Mouse (Mus musculus) limb, embryonic 14.5 days (tissue): Measurements from ENCODE around the gene Syne1. TPM values are rescaled to one million over a fixed set of nuclear protein-coding genes. Genes with fewer than 3 reads are reported as not detected.

Experiments
- ATAC-seq: fragments of 200-750 bp; cut with Nextera tagmentation; 2 replicates; pipeline ENCODE4 v1.8.0; 2017; ENCODE audit warnings: low read depth, moderate number of reproducible peaks, moderate TSS enrichment; ENCODE audit not compliant: low FRiP score
- DNase-seq: peaks from one replicate; pipeline ENCODE4 v3.0.0-alpha.2; 2015; ENCODE audit warnings: low spot score
- H3K27ac ChIP-seq: fragments of 300-500 bp; sonication (generic); replicated peaks from 2 replicates; pipeline ENCODE4 v1.5.1; 2014; ENCODE audit warnings: low read depth, mild to moderate bottlenecking, low read length, moderate library complexity, mixed read lengths
- H3K27me3 ChIP-seq: fragments of 300-500 bp; sonication (generic); 2 replicates; pipeline ENCODE4 v1.6.1; 2014; ENCODE audit warnings: low read length, mixed read lengths; ENCODE audit not compliant: control insufficient read depth, insufficient read depth
- H3K36me3 ChIP-seq: fragments of 300-500 bp; sonication (generic); 2 replicates; pipeline ENCODE4 v1.6.1; 2014; ENCODE audit warnings: mild to moderate bottlenecking, low read length, moderate library complexity, mixed read lengths; ENCODE audit not compliant: control insufficient read depth, insufficient read depth
- H3K4me1 ChIP-seq: fragments of 300-500 bp; sonication (generic); 2 replicates; pipeline ENCODE4 v1.6.1; 2014; ENCODE audit warnings: antibody characterized with exemption, low read length, mixed read lengths; ENCODE audit not compliant: control insufficient read depth, insufficient read depth
- H3K4me2 ChIP-seq: fragments of 300-500 bp; sonication (generic); replicated peaks from 2 replicates; pipeline ENCODE4 v1.6.1; 2014; ENCODE audit warnings: low read depth, mild to moderate bottlenecking, low read length, moderate library complexity; ENCODE audit not compliant: severe bottlenecking
- H3K4me3 ChIP-seq: fragments of 300-500 bp; sonication (generic); replicated peaks from 2 replicates; pipeline ENCODE4 v1.5.1; 2014; ENCODE audit warnings: low read length
- H3K9ac ChIP-seq: fragments of 300-500 bp; sonication (generic); 2 replicates; pipeline ENCODE4 v1.6.1; 2014; ENCODE audit warnings: mild to moderate bottlenecking, low read depth, low read length, moderate library complexity; ENCODE audit not compliant: severe bottlenecking
- H3K9me3 ChIP-seq: fragments of 300-500 bp; sonication (generic); 2 replicates; pipeline ENCODE4 v1.6.1; 2016; ENCODE audit warnings: low read length; ENCODE audit not compliant: control insufficient read depth
- POLR2A ChIP-seq: fragments of 200-500 bp; IDR thresholded peaks from 2 replicates; pipeline ENCODE4 v1.8.0; 2012; ENCODE audit warnings: inconsistent platforms, mild to moderate bottlenecking, moderate library complexity, borderline replicate concordance; ENCODE audit not compliant: insufficient read depth, insufficient read length; ENCODE audit errors: extremely low read depth
- WGBS: fragments of 180-500 bp; shearing (Covaris S2); extraction: QIAGEN DNeasy Blood & Tissue Kit; methylation state at CpG from one replicate; pipeline ENCODE4 v1.1.7; 2014; 5-methylcytosine and 5-hydroxymethylcytosine counted together
- polyA plus RNA-seq, 2 experiments: library from polyadenylated mRNA; depleted of rRNA in 1 of 2; stranded (reverse) in 1 of 2; unstranded in 1 of 2; fragments of >200 nt; fragmentation: Nextera tagmentation in 1 of 2; extraction: Ambion mirVana in 1 of 2; gene quantifications; 2 replicates each; pipeline versions ENCODE4 v1.2.1 to v1.2.3; 2012 to 2014

Syne1 gene
- polyA plus RNA-seq, 2 experiments = 11.0 to 11.3 TPM

- Histone ChIP-seq H3K27me3 (no peaks in the 10 kb centered on the region), H3K4me1 (no peaks in the 10 kb centered on the region), H3K4me3 (no peak overlapping the region), H3K27ac (no peak overlapping the region), H3K9me3 (no peaks in the 10 kb centered on the region), H3K4me2 (no peak overlapping the region), H3K36me3 (peaks cover 7% of the 10 kb centered on the region; the same call in 1 of the 2 replicates), H3K9ac (no peak overlapping the region)
- 79% methylated on average over 10 of the region's 10 CpGs for WGBS
- no peak for DNase-seq
- ATAC-seq = no peak
- no peak for TF ChIP-seq POLR2A
These were observed 347.4 kb downstream of the Syne1 start for GRCm38 (mm10) chr10:5203837-5204236.

GRCm38 (mm10) chr10:5197356-5197755 is 353.9 kb downstream of the Syne1 start:
- TF ChIP-seq POLR2A = no peak
- H3K4me2 ChIP-seq = no peak overlapping the region
- WGBS = 75% methylated on average over 2 of the region's 2 CpGs
- H3K36me3 ChIP-seq = peaks cover 4% of the 10 kb centered on the region; the same call in 1 of the 2 replicates
- H3K27ac ChIP-seq = no peak overlapping the region
- no peaks in the 10 kb centered on the region for H3K27me3 ChIP-seq
- H3K9me3 ChIP-seq = no peaks in the 10 kb centered on the region
- peaks cover 8% of the 10 kb centered on the region; the same call in 1 of the 2 replicates for H3K4me1 ChIP-seq
- no peak overlapping the region for H3K4me3 ChIP-seq
- ATAC-seq (no peak), DNase-seq (no peak)
- no peak overlapping the region for H3K9ac ChIP-seq

DNA sequence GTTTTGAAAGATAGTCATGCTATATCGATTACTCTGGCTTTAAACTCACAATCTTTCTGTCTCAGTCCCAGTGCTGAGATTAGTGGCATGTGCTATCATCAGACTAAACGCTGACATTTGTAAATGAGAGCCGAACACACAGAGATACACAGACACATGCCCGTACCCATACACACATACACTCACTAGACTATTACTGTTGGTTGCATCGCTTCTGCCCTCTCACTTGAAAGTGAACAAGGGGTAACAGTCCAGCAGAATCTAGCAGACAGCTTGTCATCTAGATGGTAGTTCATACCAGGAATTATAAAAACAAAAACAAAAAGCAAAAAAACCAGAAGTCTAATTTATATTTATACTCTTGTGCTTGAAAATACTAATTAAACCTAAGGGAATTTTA is 355.0 kb downstream of the Syne1 start:
- H3K27ac ChIP-seq = no peak overlapping the region
- H3K4me1 ChIP-seq = peaks cover 8% of the 10 kb centered on the region; the same call in 1 of the 2 replicates
- no peaks in the 10 kb centered on the region for H3K27me3 ChIP-seq
- no peaks in the 10 kb centered on the region; the same call in 1 of the 2 replicates for H3K36me3 ChIP-seq
- H3K9ac ChIP-seq = no peak overlapping the region
- no peak overlapping the region for H3K4me3 ChIP-seq
- H3K4me2 ChIP-seq = no peak overlapping the region
- no peaks in the 10 kb centered on the region for H3K9me3 ChIP-seq
- 88% methylated on average over 5 of the region's 5 CpGs for WGBS
- ATAC-seq (no peak), DNase-seq (no peak)
- TF ChIP-seq POLR2A = no peak

- H3K27me3 ChIP-seq = no peaks in the 10 kb centered on the region
- H3K9me3 ChIP-seq = no peaks in the 10 kb centered on the region
- H3K4me1 ChIP-seq = peaks cover 8% of the 10 kb centered on the region; the same call in 1 of the 2 replicates
- ATAC-seq (no peak), DNase-seq (no peak)
- H3K9ac ChIP-seq = no peak overlapping the region
- no peak overlapping the region for H3K4me2 ChIP-seq
- H3K36me3 ChIP-seq = no peaks in the 10 kb centered on the region
- no peak overlapping the region for H3K4me3 ChIP-seq
- TF ChIP-seq POLR2A = no peak
- H3K27ac ChIP-seq = no peak overlapping the region
- WGBS = 62% methylated on average over 5 of the region's 5 CpGs
These were observed 356.0 kb downstream of the Syne1 start for GRCm38 (mm10) chr10:5195288-5195687.

DNA sequence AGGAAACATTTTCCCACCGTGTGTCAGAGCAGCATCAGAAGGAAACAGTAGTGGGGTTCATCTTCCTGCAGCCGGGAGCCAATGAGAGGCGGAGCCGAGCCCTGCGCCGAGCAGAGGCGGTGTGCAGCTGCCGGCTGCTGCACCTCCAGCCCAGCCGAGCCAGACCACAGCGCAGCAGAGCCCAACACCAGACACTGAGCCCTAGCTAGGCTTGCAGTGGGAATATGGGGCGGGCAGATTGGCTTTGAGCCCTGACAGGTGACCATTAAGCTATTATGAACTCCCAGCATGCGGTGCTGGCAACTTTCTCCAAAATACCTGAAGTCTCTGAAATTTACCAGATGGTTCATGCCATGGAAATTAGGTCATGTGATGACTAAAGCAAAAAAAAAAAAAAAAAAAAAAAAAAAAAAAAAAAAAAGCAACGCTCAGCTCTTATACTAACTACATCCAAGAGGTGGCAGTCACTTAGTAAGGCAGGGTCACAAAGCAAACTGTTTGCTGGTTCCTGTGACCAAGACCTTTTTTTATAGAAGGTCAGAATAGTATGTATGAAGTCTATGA is 356.5 kb downstream of the Syne1 start:
- Histone ChIP-seq H3K4me2 (peak overlapping the region; percentile 65), H3K27ac (peak overlapping the region; percentile 61), H3K4me1 (peaks cover 8% of the 10 kb centered on the region; the same call in 1 of the 2 replicates), H3K9me3 (no peaks in the 10 kb centered on the region), H3K27me3 (no peaks in the 10 kb centered on the region), H3K36me3 (no peaks in the 10 kb centered on the region), H3K9ac (peak overlapping the region; percentile 46), H3K4me3 (peak overlapping the region; percentile 38)
- TF ChIP-seq POLR2A = no peak
- DNase-seq = peak; percentile 81
- WGBS = under 1% methylated on average over 13 of the region's 13 CpGs
- peak; percentile 95 for ATAC-seq

DNA sequence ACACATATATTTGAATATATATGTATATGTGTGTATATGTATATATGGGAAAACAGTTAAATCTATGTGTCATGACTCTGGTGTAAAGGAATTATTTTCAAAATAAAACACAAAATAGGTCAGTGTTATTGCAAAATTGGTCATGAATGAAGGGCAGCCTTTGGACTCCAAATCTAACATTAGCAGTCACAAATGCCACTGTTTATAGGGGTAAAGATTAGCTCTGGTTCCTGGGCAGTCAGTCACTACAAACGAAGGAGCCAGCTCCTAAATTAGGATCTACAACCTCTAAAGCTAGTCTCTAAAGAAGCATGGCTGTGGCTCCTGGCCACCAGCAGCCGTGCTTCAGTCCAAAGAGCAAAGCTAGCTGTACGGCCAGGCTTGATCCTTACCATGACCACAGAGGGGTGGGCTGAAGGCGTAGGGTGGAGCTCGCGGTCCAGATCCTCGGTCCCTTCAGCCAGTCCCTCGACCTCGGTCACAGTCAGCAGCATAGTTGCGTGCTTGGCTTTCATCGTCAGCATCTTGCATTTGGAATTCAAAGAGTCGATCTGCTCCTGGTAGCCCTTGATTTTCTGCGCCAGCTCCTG is 357.1 kb downstream of the Syne1 start:
- Histone ChIP-seq H3K27me3 (no peaks in the 10 kb centered on the region), H3K4me3 (peak overlapping the region; percentile 38), H3K9me3 (no peaks in the 10 kb centered on the region), H3K4me1 (peaks cover 8% of the 10 kb centered on the region; the same call in 1 of the 2 replicates), H3K36me3 (no peaks in the 10 kb centered on the region), H3K27ac (peak overlapping the region; percentile 61), H3K4me2 (peak overlapping the region; percentile 65), H3K9ac (peak overlapping the region; percentile 46)
- ATAC-seq (peak; percentile 64), DNase-seq (no peak)
- no peak for TF ChIP-seq POLR2A
- whole genome bisulfite sequencing = 1% methylated on average over 13 of the region's 13 CpGs
